Mouse (Mus musculus): Measurements from ENCODE around the gene 1810065E05Rik. TPM values are rescaled to one million over a fixed set of nuclear protein-coding genes. Genes with fewer than 3 reads are reported as not detected.

The 1810065E05Rik gene
- total RNA-seq (2022) = not detected

GRCm38 (mm10) chr11:58420815-58421214, at the start of gene 1810065E05Rik:
1810065E05Rik (plus strand) TSS chr11:58421111.
- DNase-seq (ENCODE audit: low spot score in 2 of 2) = no peak

GRCm38 (mm10) chr11:58377273-58377672, 43.6 kb upstream of the 1810065E05Rik start:
- no peak for DNase-seq (ENCODE audit: low spot score in 2 of 2)

- DNase-seq (ENCODE audit: low spot score in 2 of 2) = no peak
These were observed 43.2 kb upstream of the 1810065E05Rik start for GRCm38 (mm10) chr11:58377686-58378085.

GRCm38 (mm10) chr11:58378763-58379278, 42.1 kb upstream of the 1810065E05Rik start, which contains the start of gene Lypd8:
Lypd8 (plus strand) TSS chr11:58379043.
- DNase-seq (ENCODE audit: low spot score in 2 of 2) = no peak

- DNase-seq (ENCODE audit: low spot score in 2 of 2) = no peak
These were observed 41.4 kb upstream of the 1810065E05Rik start for GRCm38 (mm10) chr11:58379516-58379915.

GRCm38 (mm10) chr11:58382471-58382870, 38.4 kb upstream of the 1810065E05Rik start:
- no peak for DNase-seq (ENCODE audit: low spot score in 2 of 2)

- no peak for DNase-seq (ENCODE audit: low spot score in 2 of 2)
These were observed 20.8 kb upstream of the 1810065E05Rik start for GRCm38 (mm10) chr11:58399985-58400645.

- DNase-seq (ENCODE audit: low spot score in 2 of 2) = no peak
These were observed 20.3 kb upstream of the 1810065E05Rik start for GRCm38 (mm10) chr11:58400655-58401054.

- DNase-seq (ENCODE audit: low spot score in 2 of 2) = no peak
These were observed 12.8 kb upstream of the 1810065E05Rik start for GRCm38 (mm10) chr11:58408066-58408465.

- no peak for DNase-seq (ENCODE audit: low spot score in 2 of 2)
These were observed 2.6 kb upstream of the 1810065E05Rik start for GRCm38 (mm10) chr11:58418336-58418735.

- DNase-seq (ENCODE audit: low spot score in 2 of 2) = no peak
These were observed 11.3 kb downstream of the 1810065E05Rik start, which contains the start of gene Gm12253 for GRCm38 (mm10) chr11:58432259-58432658. Gm12253 (plus strand) TSS chr11:58432559.

GRCm38 (mm10) chr11:58437866-58438265, 17.0 kb downstream of the 1810065E05Rik start:
- DNase-seq (ENCODE audit: low spot score in 2 of 2) = no peak

- DNase-seq (ENCODE audit: low spot score in 2 of 2) = no peak
These were observed 31.8 kb downstream of the 1810065E05Rik start, which contains the start of gene Lypd9 for GRCm38 (mm10) chr11:58452759-58453158. Lypd9 (minus strand) TSS chr11:58452923.

- no peak for DNase-seq (ENCODE audit: low spot score in 2 of 2)
These were observed 32.7 kb downstream of the 1810065E05Rik start for GRCm38 (mm10) chr11:58453592-58453991.

- no peak for DNase-seq (ENCODE audit: low spot score in 2 of 2)
These were observed 41.3 kb downstream of the 1810065E05Rik start, which contains the start of gene Olfr30 for GRCm38 (mm10) chr11:58462170-58462569. Olfr30 (minus strand) TSS chr11:58462270.

Other genes starting within 250 kb of the 1810065E05Rik start
- gene Mrpl22, start 249.4 kb upstream of the 1810065E05Rik start, total RNA-seq (2022) = 10 to 100 TPM; 33.9 to 39.7 (median 37.6) TPM
- gene Igtp, start 221.6 kb upstream of the 1810065E05Rik start, total RNA-seq (2022) = 1 to 10 TPM; 7.9 to 9.9 (median 8.3) TPM
- gene Irgm2, start 221.5 kb upstream of the 1810065E05Rik start, total RNA-seq (2022) = 10 to 100 TPM in 2 of 4 experiments, 1 to 10 TPM in 2; 8.3 to 11.3 (median 9.9) TPM
- not detected for gene 4930438A08Rik, start 146.3 kb upstream of the 1810065E05Rik start, total RNA-seq (2022)
- gene Zfp692, start 114.0 kb upstream of the 1810065E05Rik start, total RNA-seq (2022) = 1 to 10 TPM; 2.5 to 5.3 (median 3.1) TPM
- 10 to 100 TPM; 39.8 to 49.3 (median 40.6) TPM for gene Zfp672, start 90.8 kb upstream of the 1810065E05Rik start, total RNA-seq (2022)
- 10 to 100 TPM; 22.1 to 27.2 (median 24.4) TPM for gene Sh3bp5l, start 90.4 kb upstream of the 1810065E05Rik start, total RNA-seq (2022)
- not detected for gene Lypd8, start 42.1 kb upstream of the 1810065E05Rik start, total RNA-seq (2022)
- gene Gm12253, start 11.4 kb downstream of the 1810065E05Rik start, total RNA-seq (2022) = not detected
- gene Lypd9, start 31.8 kb downstream of the 1810065E05Rik start, total RNA-seq (2022) = not detected
- gene Olfr30, start 41.2 kb downstream of the 1810065E05Rik start, total RNA-seq (2022) = not detected
- not detected for gene Olfr332, start 71.4 kb downstream of the 1810065E05Rik start, total RNA-seq (2022)
- gene Olfr331, start 81.5 kb downstream of the 1810065E05Rik start, total RNA-seq (2022) = not detected
- not detected for gene Olfr330, start 113.7 kb downstream of the 1810065E05Rik start, total RNA-seq (2022)
- not detected for gene Olfr329-ps, start 125.3 kb downstream of the 1810065E05Rik start, total RNA-seq (2022)
- gene Olfr328, start 134.5 kb downstream of the 1810065E05Rik start, total RNA-seq (2022) = not detected
- not detected for gene Olfr224, start 149.4 kb downstream of the 1810065E05Rik start, total RNA-seq (2022)
- not detected for gene Olfr325, start 156.6 kb downstream of the 1810065E05Rik start, total RNA-seq (2022)
- gene Olfr324, start 174.0 kb downstream of the 1810065E05Rik start, total RNA-seq (2022) = not detected
- gene 2210407C18Rik, start 195.0 kb downstream of the 1810065E05Rik start, total RNA-seq (2022) = not detected
- not detected for gene Olfr323, start 209.4 kb downstream of the 1810065E05Rik start, total RNA-seq (2022)
- gene Trim58, start 219.4 kb downstream of the 1810065E05Rik start, total RNA-seq (2022) = not detected
- gene Olfr322, start 237.7 kb downstream of the 1810065E05Rik start, total RNA-seq (2022) = not detected

Measured in gastrocnemius, adult 8-10 months (tissue).